Mouse (Mus musculus): ENCODE measurements at regions not wholly inside any gene's neighbourhood (a gene's known extent, or its start where the extent isn't known, plus 50 kb on each side); places are given as distances from the start of the nearest gene placed in this dataset.

DNA sequence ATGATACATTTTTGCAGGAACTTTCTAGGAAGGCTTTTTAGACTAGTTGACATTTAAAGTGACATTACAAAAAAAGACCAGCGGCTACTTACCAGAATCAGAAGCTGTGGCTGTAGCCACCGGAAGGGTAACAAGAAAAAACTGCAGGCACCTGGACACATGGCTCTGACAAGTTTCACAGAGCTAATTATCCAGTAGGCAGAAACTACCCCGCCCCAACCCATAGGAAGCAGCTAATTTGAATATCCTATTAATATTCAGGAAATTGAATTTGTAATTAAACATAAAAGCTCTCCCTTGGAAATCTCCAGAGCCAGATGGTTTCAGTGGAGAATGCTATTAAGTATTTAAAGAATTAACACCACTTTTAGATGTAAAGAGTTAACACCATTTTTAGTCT lies 79.8 kb downstream of the Ramp3 start:
- TF ChIP-seq CTCF (IDR thresholded peaks at IDR 0.05; ENCODE audit: extremely low read depth, insufficient read depth, low read length) (no peak), POLR2A (IDR thresholded peaks at IDR 0.05; ENCODE audit: extremely low read depth, insufficient read depth, low read length) (no peak)
